Mouse (Mus musculus) G1E (cell line): ENCODE measurements around the gene Ntf3.

Source experiments
- CTCF ChIP-seq: IDR thresholded peaks from 2 replicates; pipeline ENCODE4 v1.5.1; 2012; ENCODE audit warnings: low read depth, low read length, inconsistent platforms, mixed read lengths
- GATA1 ChIP-seq: IDR thresholded peaks from 2 replicates; pipeline ENCODE4 v1.6.1; 2012; ENCODE audit warnings: borderline replicate concordance, low read length, inconsistent platforms, mixed read lengths
- GATA2 ChIP-seq: IDR thresholded peaks from 2 replicates; pipeline ENCODE4 v1.6.1; 2012; ENCODE audit warnings: low read depth, low read length, inconsistent platforms, borderline replicate concordance
- TAL1 ChIP-seq: conservative IDR thresholded peaks from 2 replicates; pipeline ENCODE4 v1.6.1; 2012; ENCODE audit warnings: low read depth, low read length, inconsistent platforms, mixed read lengths

DNA sequence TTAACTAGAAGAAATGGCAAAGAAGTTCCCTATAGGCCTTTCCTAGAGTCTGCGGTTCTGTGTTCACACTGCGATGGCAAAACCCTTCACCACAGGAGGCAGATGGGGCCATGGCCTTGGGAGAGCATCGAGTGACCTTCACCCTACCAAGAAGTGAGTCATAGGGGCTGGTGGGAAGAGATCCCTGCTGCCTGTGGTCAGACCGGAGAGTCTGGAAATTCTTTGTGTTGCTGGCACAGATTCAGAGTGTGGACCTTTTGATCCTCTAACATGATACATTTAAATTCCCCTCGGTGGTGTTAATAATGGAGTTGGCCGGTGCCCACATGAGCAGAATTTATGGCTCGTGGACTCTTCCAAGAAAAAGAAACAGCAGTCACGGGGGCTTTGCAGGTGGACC is 49.5 kb downstream of the Ntf3 start:
- TF ChIP-seq CTCF (no peak), GATA1 (no peak), GATA2 (no peak), TAL1 (no peak)
